Mouse (Mus musculus) hindbrain, postnatal 0 days (tissue): ENCODE measurements around the gene Tff2. TPM values are rescaled to one million over a fixed set of nuclear protein-coding genes. Genes with fewer than 3 reads are reported as not detected.

ENCODE experiments used
- ATAC-seq: fragments of 200-750 bp; cut with Nextera tagmentation; 2 replicates; pipeline ENCODE4 v1.8.0; 2017; ENCODE audit warnings: mild to moderate bottlenecking, moderate TSS enrichment, moderate library complexity
- DNase-seq: peaks from one replicate; pipeline ENCODE4 v3.0.0-alpha.2; 2015; ENCODE audit warnings: low spot score
- H3K27ac ChIP-seq: fragments of 300-500 bp; sonication (generic); 2 replicates; pipeline ENCODE4 v1.5.1; 2014; ENCODE audit warnings: mild to moderate bottlenecking
- H3K27me3 ChIP-seq: fragments of 300-500 bp; sonication (generic); 2 replicates; pipeline ENCODE4 v1.6.1; 2014; ENCODE audit warnings: low read length, mixed read lengths; ENCODE audit not compliant: insufficient read depth
- H3K36me3 ChIP-seq: fragments of 300-500 bp; sonication (generic); 2 replicates; pipeline ENCODE4 v1.6.1; 2014; ENCODE audit warnings: low read length, mixed read lengths; ENCODE audit not compliant: insufficient read depth
- H3K4me1 ChIP-seq: fragments of 300-500 bp; sonication (generic); 2 replicates; pipeline ENCODE4 v1.6.1; 2014; ENCODE audit warnings: antibody characterized with exemption, low read length, mixed read lengths; ENCODE audit not compliant: insufficient read depth
- H3K4me2 ChIP-seq: fragments of 300-500 bp; sonication (generic); 2 replicates; pipeline ENCODE4 v1.6.1; 2014; ENCODE audit warnings: low read depth, mild to moderate bottlenecking, low read length, moderate library complexity, mixed read lengths
- H3K4me3 ChIP-seq: fragments of 300-500 bp; sonication (generic); 2 replicates; pipeline ENCODE4 v1.5.1; 2014; ENCODE audit warnings: low read length
- H3K9ac ChIP-seq: fragments of 300-500 bp; sonication (generic); replicated peaks from 2 replicates; pipeline ENCODE4 v1.6.1; 2014; ENCODE audit warnings: mild to moderate bottlenecking, low read length, moderate library complexity, mixed read lengths
- H3K9me3 ChIP-seq: fragments of 300-500 bp; sonication (generic); 2 replicates; pipeline ENCODE4 v1.6.1; 2016; ENCODE audit warnings: low read length, mixed read lengths
- CTCF ChIP-seq: IDR thresholded peaks from 2 replicates; pipeline ENCODE4 v1.5.1; 2016; ENCODE audit warnings: antibody characterized with exemption, control low read depth, low read depth
- WGBS: fragments of 180-500 bp; shearing (Covaris S2); extraction: QIAGEN DNeasy Blood & Tissue Kit; methylation state at CpG from one replicate; pipeline ENCODE4 v1.1.7; 2014; 5-methylcytosine and 5-hydroxymethylcytosine counted together
- polyA plus RNA-seq: library from polyadenylated mRNA; unstranded; fragments of >200 nt; fragmentation: Nextera tagmentation; extraction: Ambion mirVana; gene quantifications from 2 replicates; pipeline ENCODE4 v1.2.1, GENCODE M21; 2015
- total RNA-seq: library from RNA; depleted of rRNA; stranded (reverse); fragments of >200 nt; gene quantifications from 2 replicates; pipeline ENCODE4 v1.2.3, GENCODE M21; 2014

The Tff2 gene
- total and polyA plus RNA-seq, 2 experiments from 2014 or later, result not detected

- Histone ChIP-seq H3K4me1 (no peaks in the 10 kb centered on the region), H3K36me3 (no peaks in the 10 kb centered on the region), H3K4me2 (no peak overlapping the region), H3K27me3 (no peaks in the 10 kb centered on the region), H3K4me3 (no peak overlapping the region), H3K27ac (no peak overlapping the region), H3K9ac (no peak overlapping the region), H3K9me3 (no peaks in the 10 kb centered on the region)
- DNase-seq (no peak), ATAC-seq (no peak)
- WGBS, result 70% methylated on average over 12 of the region's 12 CpGs
- no peak for TF ChIP-seq CTCF
Observed at GRCm38 (mm10) chr17:31183180-31183974, 39.3 kb upstream of the Tff2 start.

DNA sequence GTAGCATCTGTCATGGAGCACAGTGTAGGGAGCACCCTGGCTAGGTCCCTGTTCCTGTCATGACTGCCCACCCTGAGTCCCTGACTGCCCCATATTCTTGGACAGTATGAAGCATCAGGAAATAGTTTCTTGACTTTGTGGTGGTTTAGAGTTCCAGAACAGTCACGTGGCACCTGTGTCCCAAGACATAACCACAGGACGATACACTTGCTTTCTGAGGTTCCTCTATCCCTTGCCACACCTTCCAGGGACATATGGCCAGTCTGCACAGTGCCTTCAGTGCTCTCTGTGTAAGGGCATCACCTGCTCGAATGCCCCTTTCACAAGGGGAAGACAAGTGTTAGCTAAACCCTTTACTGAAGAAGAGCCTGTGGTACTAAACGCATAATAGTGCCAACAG, 37.4 kb upstream of the Tff2 start:
- 87% methylated on average over 4 of the region's 4 CpGs for WGBS

GRCm38 (mm10) chr17:31176321-31176720, 32.2 kb upstream of the Tff2 start:
- TF ChIP-seq CTCF, result no peak
- DNase-seq (no peak), ATAC-seq (no peak)
- Histone ChIP-seq H3K9ac (no peak overlapping the region), H3K4me3 (no peak overlapping the region), H3K36me3 (no peaks in the 10 kb centered on the region), H3K9me3 (no peaks in the 10 kb centered on the region), H3K27ac (no peak overlapping the region), H3K4me1 (no peaks in the 10 kb centered on the region), H3K27me3 (no peaks in the 10 kb centered on the region), H3K4me2 (no peak overlapping the region)
- WGBS, result 91% methylated on average over 4 of the region's 4 CpGs

More for the DNA sequence above, 37.4 kb upstream of the Tff2 start:
- H3K4me1 ChIP-seq, result no peaks in the 10 kb centered on the region
- ATAC-seq (no peak), DNase-seq (no peak)
- TF ChIP-seq CTCF, result no peak
- H3K4me3 ChIP-seq, result no peak overlapping the region
- no peak overlapping the region for H3K27ac ChIP-seq
- H3K9me3 ChIP-seq, result no peaks in the 10 kb centered on the region
- no peak overlapping the region for H3K9ac ChIP-seq
- H3K4me2 ChIP-seq, result no peak overlapping the region
- no peaks in the 10 kb centered on the region for H3K27me3 ChIP-seq
- no peaks in the 10 kb centered on the region for H3K36me3 ChIP-seq

- ATAC-seq (no peak), DNase-seq (no peak)
- WGBS, result 90% methylated on average over 5 of the region's 5 CpGs
- no peaks in the 10 kb centered on the region for H3K27me3 ChIP-seq
- no peaks in the 10 kb centered on the region for H3K9me3 ChIP-seq
- H3K4me1 ChIP-seq, result no peaks in the 10 kb centered on the region
- H3K9ac ChIP-seq, result no peak overlapping the region
- H3K36me3 ChIP-seq, result no peaks in the 10 kb centered on the region
- no peak for TF ChIP-seq CTCF
- H3K4me2 ChIP-seq, result no peak overlapping the region
- no peak overlapping the region for H3K27ac ChIP-seq
- H3K4me3 ChIP-seq, result no peak overlapping the region
Observed at GRCm38 (mm10) chr17:31169796-31170195, 25.7 kb upstream of the Tff2 start.

GRCm38 (mm10) chr17:31165127-31165526, 21.0 kb upstream of the Tff2 start, which contains the start of gene Tff1:
Gene Tff1, minus strand, starts transcription at chr17:31165277.
- DNase-seq (no peak), ATAC-seq (no peak)
- H3K9me3 ChIP-seq, result no peaks in the 10 kb centered on the region
- H3K9ac ChIP-seq, result no peak within 1 kb of the TSS
- no peaks in the 10 kb centered on the region for H3K27me3 ChIP-seq
- no peaks in the 10 kb centered on the region for H3K4me1 ChIP-seq
- H3K27ac ChIP-seq, result no peak within 1 kb of the TSS
- H3K4me2 ChIP-seq, result no peak within 1 kb of the TSS
- H3K4me3 ChIP-seq, result no peak within 1 kb of the TSS
- no peaks in the 10 kb centered on the region for H3K36me3 ChIP-seq
- TF ChIP-seq CTCF, result no peak
- WGBS, result 87% methylated on average over 6 of the region's 6 CpGs

DNA sequence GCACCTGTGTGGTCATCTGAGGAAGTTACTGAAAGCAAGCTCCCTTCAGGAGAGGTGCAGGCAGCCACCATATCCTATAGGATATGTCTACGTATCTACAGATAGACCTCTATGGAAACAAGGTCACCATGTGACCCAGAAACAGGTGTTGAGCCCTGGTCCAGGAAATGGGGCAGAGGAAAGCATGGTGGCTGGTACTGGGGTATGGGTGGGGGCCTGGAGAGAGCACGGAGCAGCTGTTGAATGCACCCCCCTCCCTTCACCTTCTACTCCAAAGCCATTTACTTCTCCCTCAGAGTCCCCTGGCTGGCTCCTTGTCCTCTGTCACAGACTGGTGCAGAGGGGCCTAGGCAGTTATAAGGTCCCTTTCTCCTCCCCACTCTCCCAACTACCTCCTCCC, 19.7 kb upstream of the Tff2 start:
- Histone ChIP-seq H3K4me3 (no peak overlapping the region), H3K4me2 (no peak overlapping the region), H3K36me3 (no peaks in the 10 kb centered on the region), H3K4me1 (no peaks in the 10 kb centered on the region), H3K9ac (no peak overlapping the region), H3K27ac (no peak overlapping the region), H3K9me3 (no peaks in the 10 kb centered on the region), H3K27me3 (no peaks in the 10 kb centered on the region)
- ATAC-seq, result no peak
- no peak for TF ChIP-seq CTCF
- DNase-seq, result no peak
- WGBS, result 88% methylated on average over 2 of the region's 2 CpGs

- DNase-seq (no peak), ATAC-seq (no peak)
- Histone ChIP-seq H3K27ac (no peak overlapping the region), H3K9me3 (no peaks in the 10 kb centered on the region), H3K27me3 (no peaks in the 10 kb centered on the region), H3K4me3 (no peak overlapping the region), H3K36me3 (no peaks in the 10 kb centered on the region), H3K4me2 (no peak overlapping the region), H3K4me1 (no peaks in the 10 kb centered on the region), H3K9ac (no peak overlapping the region)
- 88% methylated on average over 12 of the region's 12 CpGs for WGBS
- no peak for TF ChIP-seq CTCF
Observed at GRCm38 (mm10) chr17:31162607-31163006, 18.5 kb upstream of the Tff2 start.
